Mouse (Mus musculus): ENCODE data around the gene Acoxl. TPM values are rescaled to one million over a fixed set of nuclear protein-coding genes. Genes with fewer than 3 reads are reported as not detected.

The Acoxl gene
- polyA plus RNA-seq, 1 experiment from 2014 or later = 0.39 TPM

DNA sequence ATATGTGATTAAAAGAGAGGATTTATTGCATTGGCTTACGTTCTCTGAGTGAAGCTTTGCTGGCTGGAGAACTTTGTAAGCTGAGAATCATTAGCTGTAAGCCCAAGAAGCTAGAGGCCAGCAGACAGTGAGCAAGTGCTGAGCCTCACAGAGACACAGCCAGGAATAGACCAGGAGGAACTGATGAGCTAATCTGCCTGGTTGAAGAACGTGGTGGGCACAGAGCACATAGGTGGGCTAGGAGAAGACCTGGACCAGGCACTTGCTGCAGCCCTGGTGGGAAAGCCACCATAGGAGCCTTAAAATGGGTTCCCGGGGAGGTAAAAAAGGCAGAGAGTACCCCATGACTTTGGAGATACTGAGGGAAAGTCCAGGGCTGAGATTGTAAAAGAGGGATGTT, 228.5 kb downstream of the Acoxl start:
- no peak overlapping the region for H3K4me3 ChIP-seq (ENCODE audit: low read depth, low read length)
- no peak overlapping the region for H3K9ac ChIP-seq (replicated peaks; ENCODE audit: low read length)
- no peaks in the 10 kb centered on the region for H3K9me3 ChIP-seq (replicated peaks; ENCODE audit: control insufficient read depth, low read length)
- DNase-seq (ENCODE audit: low spot score) (no peak), ATAC-seq (replicated peaks; ENCODE audit: insufficient number of reproducible peaks, low FRiP score, low TSS enrichment, low read depth) (no peak)
- H3K36me3 ChIP-seq (replicated peaks; ENCODE audit: control insufficient read depth, insufficient read depth, low read depth, low read length) = no peaks in the 10 kb centered on the region
- H3K27ac ChIP-seq (replicated peaks; ENCODE audit: low read depth, low read length) = no peak overlapping the region
- H3K27me3 ChIP-seq (ENCODE audit: control insufficient read depth, insufficient read depth, low read length) = no peaks in the 10 kb centered on the region
- no peak overlapping the region for H3K4me2 ChIP-seq (ENCODE audit: low read depth, low read length)
- 76% methylated on average over 3 of the region's 3 CpGs for WGBS
- no peaks in the 10 kb centered on the region for H3K4me1 ChIP-seq (ENCODE audit: control insufficient read depth, insufficient read depth, low read length)

GRCm38 (mm10) chr2:128067596-128067995, 228.9 kb downstream of the Acoxl start:
- H3K4me3 ChIP-seq (ENCODE audit: low read depth, low read length) = no peak overlapping the region
- DNase-seq (ENCODE audit: low spot score) = no peak

GRCm38 (mm10) chr2:128068176-128068575, 229.5 kb downstream of the Acoxl start:
- Histone ChIP-seq H3K9ac (replicated peaks; ENCODE audit: low read length) (no peak overlapping the region), H3K4me3 (ENCODE audit: low read depth, low read length) (no peak overlapping the region), H3K36me3 (replicated peaks; ENCODE audit: control insufficient read depth, insufficient read depth, low read depth, low read length) (no peaks in the 10 kb centered on the region), H3K9me3 (replicated peaks; ENCODE audit: control insufficient read depth, low read length) (no peaks in the 10 kb centered on the region), H3K27me3 (ENCODE audit: control insufficient read depth, insufficient read depth, low read length) (no peaks in the 10 kb centered on the region), H3K4me2 (ENCODE audit: low read depth, low read length) (no peak overlapping the region), H3K27ac (replicated peaks; ENCODE audit: low read depth, low read length) (no peak overlapping the region), H3K4me1 (ENCODE audit: control insufficient read depth, insufficient read depth, low read length) (no peaks in the 10 kb centered on the region)
- DNase-seq (ENCODE audit: low spot score) (no peak), ATAC-seq (replicated peaks; ENCODE audit: insufficient number of reproducible peaks, low FRiP score, low TSS enrichment, low read depth) (no peak)
- WGBS = 80% methylated on average over 4 of the region's 4 CpGs

More at GRCm38 (mm10) chr2:128067596-128067995, 228.9 kb downstream of the Acoxl start:
- no peak for ATAC-seq (replicated peaks; ENCODE audit: insufficient number of reproducible peaks, low FRiP score, low TSS enrichment, low read depth)
- no peak overlapping the region for H3K4me2 ChIP-seq (ENCODE audit: low read depth, low read length)
- no peaks in the 10 kb centered on the region for H3K27me3 ChIP-seq (ENCODE audit: control insufficient read depth, insufficient read depth, low read length)
- no peaks in the 10 kb centered on the region for H3K4me1 ChIP-seq (ENCODE audit: control insufficient read depth, insufficient read depth, low read length)
- 81% methylated on average over 7 of the region's 7 CpGs for WGBS
- no peaks in the 10 kb centered on the region for H3K9me3 ChIP-seq (replicated peaks; ENCODE audit: control insufficient read depth, low read length)
- no peak overlapping the region for H3K9ac ChIP-seq (replicated peaks; ENCODE audit: low read length)
- no peaks in the 10 kb centered on the region for H3K36me3 ChIP-seq (replicated peaks; ENCODE audit: control insufficient read depth, insufficient read depth, low read depth, low read length)
- H3K27ac ChIP-seq (replicated peaks; ENCODE audit: low read depth, low read length) = no peak overlapping the region

- Histone ChIP-seq H3K27me3 (ENCODE audit: control insufficient read depth, insufficient read depth, low read length) (no peaks in the 10 kb centered on the region), H3K9ac (replicated peaks; ENCODE audit: low read length) (no peak overlapping the region), H3K4me3 (ENCODE audit: low read depth, low read length) (no peak overlapping the region), H3K4me1 (ENCODE audit: control insufficient read depth, insufficient read depth, low read length) (no peaks in the 10 kb centered on the region), H3K4me2 (ENCODE audit: low read depth, low read length) (no peak overlapping the region), H3K36me3 (replicated peaks; ENCODE audit: control insufficient read depth, insufficient read depth, low read depth, low read length) (no peaks in the 10 kb centered on the region), H3K9me3 (replicated peaks; ENCODE audit: control insufficient read depth, low read length) (no peaks in the 10 kb centered on the region), H3K27ac (replicated peaks; ENCODE audit: low read depth, low read length) (no peak overlapping the region)
- DNase-seq (ENCODE audit: low spot score) (no peak), ATAC-seq (replicated peaks; ENCODE audit: insufficient number of reproducible peaks, low FRiP score, low TSS enrichment, low read depth) (no peak)
- WGBS = 78% methylated on average over 2 of the region's 2 CpGs
Measured at GRCm38 (mm10) chr2:128069025-128069424, 230.3 kb downstream of the Acoxl start.

DNA sequence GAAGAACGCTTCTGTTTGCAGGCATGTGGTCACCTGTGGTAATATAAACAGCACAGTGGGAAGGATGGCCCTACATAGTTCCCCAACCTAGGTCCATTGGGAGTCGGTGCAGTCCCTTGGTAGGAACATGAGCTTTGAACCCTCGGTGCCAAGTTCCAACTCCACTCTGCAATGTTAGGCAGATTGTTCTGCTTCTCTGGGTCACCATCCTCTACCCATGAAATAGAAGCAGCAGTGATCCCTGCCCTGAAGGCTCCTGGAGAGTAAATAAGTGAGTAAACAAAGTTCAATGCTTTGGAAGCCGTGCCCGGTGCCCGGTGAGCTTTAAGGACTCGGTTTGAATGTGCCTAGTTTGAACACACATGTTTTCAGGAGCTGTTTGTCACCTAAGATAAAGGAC, 233.1 kb downstream of the Acoxl start:
- no peaks in the 10 kb centered on the region for H3K36me3 ChIP-seq (replicated peaks; ENCODE audit: control insufficient read depth, insufficient read depth, low read depth, low read length)
- no peak overlapping the region for H3K4me2 ChIP-seq (ENCODE audit: low read depth, low read length)
- H3K4me3 ChIP-seq (ENCODE audit: low read depth, low read length) = no peak overlapping the region
- no peak overlapping the region for H3K27ac ChIP-seq (replicated peaks; ENCODE audit: low read depth, low read length)
- no peak for DNase-seq (ENCODE audit: low spot score)
- no peak for ATAC-seq (replicated peaks; ENCODE audit: insufficient number of reproducible peaks, low FRiP score, low TSS enrichment, low read depth)
- H3K4me1 ChIP-seq (ENCODE audit: control insufficient read depth, insufficient read depth, low read length) = no peaks in the 10 kb centered on the region
- 87% methylated on average over 7 of the region's 7 CpGs for WGBS
- H3K9me3 ChIP-seq (replicated peaks; ENCODE audit: control insufficient read depth, low read length) = no peaks in the 10 kb centered on the region
- no peaks in the 10 kb centered on the region for H3K27me3 ChIP-seq (ENCODE audit: control insufficient read depth, insufficient read depth, low read length)
- no peak overlapping the region for H3K9ac ChIP-seq (replicated peaks; ENCODE audit: low read length)

- no peaks in the 10 kb centered on the region for H3K36me3 ChIP-seq (replicated peaks; ENCODE audit: control insufficient read depth, insufficient read depth, low read depth, low read length)
- H3K4me2 ChIP-seq (ENCODE audit: low read depth, low read length) = no peak overlapping the region
- H3K4me3 ChIP-seq (ENCODE audit: low read depth, low read length) = no peak overlapping the region
- H3K4me1 ChIP-seq (ENCODE audit: control insufficient read depth, insufficient read depth, low read length) = no peaks in the 10 kb centered on the region
- DNase-seq (ENCODE audit: low spot score) (no peak), ATAC-seq (replicated peaks; ENCODE audit: insufficient number of reproducible peaks, low FRiP score, low TSS enrichment, low read depth) (no peak)
- no peaks in the 10 kb centered on the region for H3K9me3 ChIP-seq (replicated peaks; ENCODE audit: control insufficient read depth, low read length)
- WGBS = 78% methylated on average over 5 of the region's 5 CpGs
- no peak overlapping the region for H3K27ac ChIP-seq (replicated peaks; ENCODE audit: low read depth, low read length)
- no peak overlapping the region for H3K9ac ChIP-seq (replicated peaks; ENCODE audit: low read length)
- no peaks in the 10 kb centered on the region for H3K27me3 ChIP-seq (ENCODE audit: control insufficient read depth, insufficient read depth, low read length)
Measured at GRCm38 (mm10) chr2:128072944-128073343, 234.3 kb downstream of the Acoxl start.

DNA sequence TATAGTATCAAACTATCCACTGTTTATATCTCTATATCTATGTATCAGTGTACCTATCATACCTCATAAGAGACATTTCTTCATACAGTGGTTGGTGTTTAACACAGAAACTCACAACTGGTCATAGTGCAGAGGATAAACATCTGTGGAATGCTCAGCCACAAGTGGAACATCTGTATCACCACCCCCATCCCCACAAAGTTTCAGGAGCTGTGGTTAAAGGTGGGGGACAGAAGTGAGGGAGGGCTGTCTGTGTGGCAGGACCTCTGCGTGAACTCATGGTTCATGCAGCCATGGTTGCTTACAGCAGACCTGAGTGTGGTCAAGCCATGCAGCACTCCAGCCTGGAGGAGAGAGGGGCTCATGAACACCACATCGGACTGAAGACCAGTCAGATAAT, 234.9 kb downstream of the Acoxl start:
- Histone ChIP-seq H3K36me3 (replicated peaks; ENCODE audit: control insufficient read depth, insufficient read depth, low read depth, low read length) (no peaks in the 10 kb centered on the region), H3K4me2 (ENCODE audit: low read depth, low read length) (no peak overlapping the region), H3K27ac (replicated peaks; ENCODE audit: low read depth, low read length) (no peak overlapping the region), H3K9ac (replicated peaks; ENCODE audit: low read length) (no peak overlapping the region), H3K4me3 (ENCODE audit: low read depth, low read length) (no peak overlapping the region), H3K4me1 (ENCODE audit: control insufficient read depth, insufficient read depth, low read length) (no peaks in the 10 kb centered on the region), H3K9me3 (replicated peaks; ENCODE audit: control insufficient read depth, low read length) (no peaks in the 10 kb centered on the region), H3K27me3 (ENCODE audit: control insufficient read depth, insufficient read depth, low read length) (no peaks in the 10 kb centered on the region)
- WGBS = 95% methylated on average over 2 of the region's 2 CpGs
- DNase-seq (ENCODE audit: low spot score) (no peak), ATAC-seq (replicated peaks; ENCODE audit: insufficient number of reproducible peaks, low FRiP score, low TSS enrichment, low read depth) (no peak)

DNA sequence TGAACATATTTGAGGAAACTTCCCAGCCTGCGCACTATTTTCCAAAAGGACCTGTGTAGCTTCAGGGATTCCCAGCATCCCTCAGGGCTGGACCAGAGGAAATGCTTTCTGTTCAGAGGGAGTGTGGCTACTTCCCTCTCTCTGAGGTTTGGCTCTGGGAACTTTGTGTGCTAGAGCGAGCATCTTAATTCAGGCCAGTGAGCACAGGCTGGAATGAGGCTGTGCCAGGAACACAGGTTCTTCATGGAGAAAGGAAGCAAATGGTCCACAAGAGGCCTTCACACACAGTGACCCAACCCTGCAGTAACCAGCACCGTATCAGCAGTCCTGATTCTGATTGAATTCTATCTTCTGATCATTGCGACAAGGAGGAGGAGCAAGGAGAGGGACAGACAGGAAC, 238.3 kb downstream of the Acoxl start:
- no peak for DNase-seq (ENCODE audit: low spot score)
- 82% methylated on average over 4 of the region's 4 CpGs for WGBS
- Histone ChIP-seq H3K36me3 (replicated peaks; ENCODE audit: control insufficient read depth, insufficient read depth, low read depth, low read length) (no peaks in the 10 kb centered on the region), H3K4me2 (ENCODE audit: low read depth, low read length) (no peak overlapping the region), H3K27ac (replicated peaks; ENCODE audit: low read depth, low read length) (no peak overlapping the region), H3K4me3 (ENCODE audit: low read depth, low read length) (no peak overlapping the region), H3K9ac (replicated peaks; ENCODE audit: low read length) (no peak overlapping the region), H3K4me1 (ENCODE audit: control insufficient read depth, insufficient read depth, low read length) (no peaks in the 10 kb centered on the region), H3K9me3 (replicated peaks; ENCODE audit: control insufficient read depth, low read length) (no peaks in the 10 kb centered on the region), H3K27me3 (ENCODE audit: control insufficient read depth, insufficient read depth, low read length) (no peaks in the 10 kb centered on the region)
- no peak for ATAC-seq (replicated peaks; ENCODE audit: insufficient number of reproducible peaks, low FRiP score, low TSS enrichment, low read depth)
